Mouse (Mus musculus) layer of hippocampus, adult 2 months (tissue): ENCODE measurements around the gene Ascc1. TPM values are rescaled to one million over a fixed set of nuclear protein-coding genes. Genes with fewer than 3 reads are reported as not detected.

Experiments
- DNase-seq, 2 experiments: peaks; one replicate each; pipeline ENCODE4 v3.0.0; 2022; ENCODE audit warnings: low spot score in 2 of 2
- H3K27ac ChIP-seq: fragments of 200-600 bp; 2 replicates; pipeline ENCODE4 v1.8.1; 2022
- H3K4me3 ChIP-seq: fragments of 200-600 bp; 2 replicates; pipeline ENCODE4 v1.8.1; 2022; ENCODE audit warnings: mild to moderate bottlenecking
- CTCF ChIP-seq: fragments of 200-600 bp; conservative IDR thresholded peaks from 2 replicates; pipeline ENCODE4 v1.8.1; 2022; ENCODE audit warnings: antibody characterized with exemption, mild to moderate bottlenecking, moderate library complexity
- long read RNA-seq, 2 experiments: library from polyadenylated mRNA; stranded (forward); transcript quantifications; one replicate each; pipeline ENCODE4 v2.0.0; 2021; ENCODE audit warnings: borderline mapping rate in 2 of 2
- total RNA-seq, 2 experiments: library from RNA; stranded (reverse); gene quantifications; 2 replicates each; pipeline ENCODE4 v1.2.3; 2021

Gene Ascc1
- 10 to 100 TPM; 15.3 to 17.2 TPM for total RNA-seq
- long read RNA-seq, experiment 1, transcript Ascc1-201 (11 exons, 1,450 nt): major isoform, 8 of 19 reads
- long read RNA-seq, experiment 1, partial matches to known transcripts: 6 of 19 reads
- long read RNA-seq, experiment 1, other reads (novel, unspliced or antisense): 3 of 19 reads
- long read RNA-seq, experiment 2, transcript Ascc1-201 (11 exons, 1,450 nt): major isoform, 8 of 18 reads
- long read RNA-seq, experiment 2, partial matches to known transcripts: 3 of 18 reads
- long read RNA-seq, experiment 2, other reads (novel, unspliced or antisense): 5 of 18 reads

DNA sequence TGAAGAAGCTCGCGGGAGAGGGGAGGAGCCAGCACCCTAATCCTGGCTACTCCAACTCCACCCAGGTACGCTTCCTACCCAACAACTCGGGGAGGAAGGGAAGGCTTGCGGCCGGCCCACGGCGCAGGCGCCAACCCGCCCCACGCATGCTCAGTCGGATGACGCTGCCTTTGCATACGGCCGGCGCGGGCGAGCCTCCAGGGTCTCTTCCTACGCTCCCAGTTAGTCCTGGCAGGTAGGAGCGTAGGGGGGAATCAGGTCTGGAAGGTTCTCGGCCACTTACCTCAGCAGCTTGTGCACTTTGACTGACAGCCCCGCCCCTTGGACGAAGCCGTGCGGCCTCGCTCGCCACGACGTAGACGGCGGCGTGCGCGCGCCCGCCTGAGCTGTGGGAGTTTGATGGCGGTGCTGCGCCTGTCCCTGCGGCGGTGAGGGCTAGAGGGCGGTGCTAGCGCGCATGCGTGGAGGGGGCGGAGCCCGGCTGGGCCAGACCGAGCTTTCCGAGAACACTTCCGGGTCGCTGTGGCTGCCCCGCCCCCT, at the start of gene Ascc1, which contains the start of gene Anapc16:
Ascc1 (plus strand) TSS at position 133 of the 540 bp plus-strand sequence.
Anapc16 (minus strand) TSS at position 463 of the 540 bp plus-strand sequence.
- no peak for TF ChIP-seq CTCF

DNA sequence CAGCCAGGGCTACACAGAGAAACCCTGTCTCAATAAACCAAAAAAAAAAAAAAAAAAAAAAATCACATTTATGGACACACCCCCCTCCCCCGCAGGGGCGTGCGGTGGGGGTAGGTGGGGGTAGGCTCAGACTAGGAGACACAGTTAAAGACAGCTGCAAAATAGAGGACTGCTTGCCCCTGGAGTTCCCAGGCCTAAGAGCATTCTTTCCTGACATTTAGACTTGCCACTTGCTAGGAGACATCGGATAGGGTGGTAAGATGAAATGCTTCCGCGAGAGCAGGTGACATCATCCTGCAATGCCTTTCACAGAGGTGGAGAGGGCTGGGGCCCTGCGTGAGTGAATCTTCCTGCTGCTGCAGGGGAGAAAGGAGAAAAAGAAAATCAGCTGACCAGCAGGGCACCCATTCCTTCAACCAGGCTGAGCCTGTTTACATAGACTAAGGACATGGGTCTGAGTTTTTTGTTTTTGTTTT, 49.0 kb upstream of the Ascc1 start:
- DNase-seq: no peak
- no peak for TF ChIP-seq CTCF
- peak overlapping the region; percentile 100 for H3K27ac ChIP-seq
- no peak overlapping the region for H3K4me3 ChIP-seq

More for the DNA sequence above, at the start of gene Ascc1, which contains the start of gene Anapc16:
- Histone ChIP-seq H3K27ac (peak within 1 kb of the TSS; percentile 100), H3K4me3 (peak within 1 kb of the TSS; percentile 92)
- peak; percentile 96 to 97 for DNase-seq

DNA sequence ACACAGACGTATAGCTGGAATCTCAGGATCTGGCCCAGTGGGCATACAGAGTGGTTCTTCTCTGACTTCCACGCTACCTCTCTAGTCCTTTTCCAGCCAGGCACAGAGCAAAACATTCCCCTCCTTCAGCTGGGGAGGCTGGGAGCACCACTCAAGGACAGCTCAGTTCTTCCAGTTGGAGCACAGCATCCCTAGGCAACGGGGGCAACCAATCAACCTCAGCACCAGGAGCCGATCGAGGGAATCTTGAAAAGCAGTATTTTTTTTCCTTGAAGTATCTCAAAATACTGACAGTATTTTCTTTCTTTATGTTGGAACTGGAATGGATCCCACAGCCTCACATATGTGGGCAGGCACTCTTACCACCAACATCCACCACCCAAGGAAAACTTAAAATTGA, 45.9 kb upstream of the Ascc1 start:
- TF ChIP-seq CTCF: no peak
- no peak for DNase-seq
- Histone ChIP-seq H3K4me3 (no peak overlapping the region), H3K27ac (peak overlapping the region; percentile 96)

DNA sequence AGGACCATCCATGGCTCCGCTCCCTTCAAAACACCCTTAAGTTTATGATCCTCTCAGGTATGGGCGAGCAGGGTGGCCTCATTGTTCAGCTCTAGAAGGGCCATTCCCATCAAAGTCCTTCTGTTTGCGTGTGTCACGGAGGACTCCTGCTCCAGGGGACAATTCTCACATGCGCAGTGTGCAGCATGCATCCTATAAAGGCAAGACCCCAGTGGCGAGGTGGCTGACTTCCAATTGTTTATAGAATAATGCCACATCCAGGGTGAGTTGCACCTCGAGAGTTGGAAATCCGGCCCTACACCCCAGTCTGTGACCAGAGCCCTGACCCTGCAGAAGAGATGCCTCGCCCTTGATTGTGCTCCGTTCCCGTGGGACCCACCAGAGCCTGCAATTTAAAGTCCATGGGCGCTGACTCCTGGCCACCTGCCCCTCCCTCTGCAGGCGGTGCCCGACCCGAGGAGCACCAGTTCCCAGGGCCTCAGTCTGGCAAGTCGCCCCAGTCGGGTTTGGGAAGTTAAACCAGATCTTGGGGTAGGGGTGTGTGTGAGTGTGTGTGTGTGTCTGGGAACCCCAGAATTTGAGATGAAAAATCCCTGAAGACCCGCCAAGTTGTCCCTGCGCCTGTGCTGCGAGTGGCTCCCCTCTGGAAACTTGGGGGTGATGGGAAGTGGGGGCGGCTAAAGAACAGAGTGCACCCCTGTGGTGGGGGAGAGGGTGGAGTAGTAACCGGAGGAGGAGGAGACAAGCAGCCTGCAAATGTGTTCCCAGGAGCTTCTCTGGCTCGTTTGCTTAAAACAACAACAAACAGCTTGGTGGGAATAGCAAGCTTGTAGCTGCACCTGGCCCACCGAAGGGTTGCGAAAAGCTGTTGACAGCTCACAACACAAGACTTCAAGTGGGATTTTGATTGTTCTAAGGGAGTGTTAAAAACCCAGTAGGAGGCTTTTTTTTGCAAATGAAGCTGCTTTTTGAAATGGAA, 45.1 kb upstream of the Ascc1 start:
- DNase-seq: peak; percentile 52 to 75
- Histone ChIP-seq H3K27ac (peak overlapping the region; percentile 96), H3K4me3 (peak overlapping the region; percentile 44)
- no peak for TF ChIP-seq CTCF

DNA sequence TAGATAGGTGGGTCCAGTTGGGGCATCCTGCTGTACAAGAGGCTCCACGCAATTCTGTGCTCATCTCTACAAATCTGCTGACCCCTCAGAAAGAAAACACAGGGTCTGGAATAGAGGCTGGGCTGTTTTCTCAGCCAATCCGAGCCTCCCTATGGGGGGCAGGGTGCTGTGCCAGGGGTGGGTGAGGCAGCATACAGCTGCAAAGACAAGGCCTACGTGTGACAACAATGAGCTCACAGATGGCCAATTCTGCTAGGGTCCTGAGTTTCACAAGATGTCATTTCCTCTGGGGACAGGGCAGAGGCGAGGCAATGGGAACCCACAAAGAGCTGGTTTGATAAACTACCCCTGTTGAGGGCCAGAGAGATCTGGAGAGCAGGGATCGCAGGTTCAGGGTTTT, 44.1 kb upstream of the Ascc1 start:
- Histone ChIP-seq H3K4me3 (no peak overlapping the region; the same call in 1 of the 2 replicates), H3K27ac (peak overlapping the region; percentile 96)
- DNase-seq: no peak
- TF ChIP-seq CTCF: no peak

DNA sequence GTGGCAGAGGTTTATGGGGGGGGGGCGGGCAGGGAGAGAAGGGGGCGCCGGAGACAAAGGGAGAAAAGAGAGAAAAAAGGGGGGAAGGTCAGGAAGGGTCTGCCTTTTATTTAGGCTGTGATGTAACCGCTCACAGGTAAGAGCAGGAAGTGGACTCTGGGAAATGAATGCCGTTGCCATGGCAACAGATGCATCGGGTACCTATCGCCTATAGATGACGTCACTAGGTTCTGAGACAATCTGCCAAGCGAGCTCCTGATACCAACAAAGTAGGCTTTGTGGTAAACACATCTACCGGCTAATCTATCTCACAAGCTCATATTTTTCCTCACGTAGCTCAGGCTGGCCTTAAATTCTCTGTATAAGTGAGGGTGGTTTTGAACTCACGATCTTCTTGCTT, 43.1 kb upstream of the Ascc1 start:
- no peak for TF ChIP-seq CTCF
- DNase-seq: no peak
- Histone ChIP-seq H3K27ac (peak overlapping the region; percentile 96), H3K4me3 (no peak overlapping the region)

DNA sequence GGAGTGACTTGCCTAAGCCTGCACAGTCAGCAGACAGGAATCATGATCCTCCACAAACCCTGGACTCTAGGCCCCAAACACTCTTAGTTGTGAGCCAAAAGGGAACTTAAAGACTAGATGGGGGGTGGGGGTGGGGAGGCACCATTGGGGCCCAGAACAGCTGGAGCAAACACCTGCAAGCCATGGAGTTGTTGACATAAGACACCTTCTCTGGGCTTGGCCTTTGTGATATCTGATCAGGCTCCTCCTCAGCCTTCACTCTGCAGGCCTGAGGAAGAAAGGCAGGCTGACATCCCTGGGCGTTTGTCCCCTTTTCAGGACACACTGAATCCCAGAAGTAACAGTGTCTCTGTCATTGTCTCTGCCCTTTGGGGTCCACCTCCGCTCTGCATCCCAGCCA, 39.0 kb upstream of the Ascc1 start:
- peak overlapping the region; percentile 76 for H3K27ac ChIP-seq
- no peak for TF ChIP-seq CTCF

DNA sequence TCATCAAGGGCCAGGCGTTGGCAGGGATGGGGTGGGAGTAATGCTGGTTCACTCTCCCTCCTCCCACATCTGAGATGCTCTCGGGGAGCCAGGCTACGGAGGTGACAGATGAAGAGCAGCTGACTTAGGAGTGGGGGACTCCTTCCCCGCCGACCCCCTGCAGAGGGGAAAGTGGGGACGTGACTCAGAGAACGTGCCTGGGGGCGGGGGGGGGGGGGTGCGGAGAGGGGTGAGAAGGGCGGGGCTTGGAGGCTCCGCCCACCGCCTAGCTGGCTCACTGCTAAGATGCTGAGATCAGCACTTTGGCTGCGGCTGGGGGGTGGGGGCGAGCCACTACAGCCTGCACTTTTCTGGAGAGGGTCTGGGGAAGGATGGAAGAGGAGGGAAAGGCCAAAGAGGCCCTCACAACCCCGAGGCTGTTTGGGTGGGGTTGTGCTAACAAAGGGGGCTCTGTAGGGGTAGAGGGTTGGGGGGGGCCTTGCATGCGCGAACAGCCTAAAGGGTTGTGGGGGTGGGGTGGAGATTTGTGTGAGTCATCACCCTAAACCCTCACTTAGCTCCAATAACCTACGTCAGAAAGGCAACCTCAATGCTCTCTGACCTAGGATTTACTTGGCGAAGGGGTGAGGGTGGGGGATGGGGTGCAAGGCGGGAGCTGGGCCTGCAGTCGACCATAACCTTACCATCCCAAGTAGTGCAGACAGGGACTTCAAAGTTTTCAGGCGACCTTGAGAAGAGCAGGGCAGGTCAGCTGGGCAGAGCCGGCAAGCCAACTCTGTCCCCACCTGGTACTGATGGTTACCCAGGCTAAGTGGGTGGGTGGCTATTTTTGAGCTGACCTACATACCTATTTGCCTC, 37.9 kb upstream of the Ascc1 start:
- TF ChIP-seq CTCF: no peak
- peak overlapping the region; percentile 76 for H3K27ac ChIP-seq
- H3K4me3 ChIP-seq: no peak overlapping the region
- DNase-seq: no peak

More for the DNA sequence above, 39.0 kb upstream of the Ascc1 start:
- no peak overlapping the region for H3K4me3 ChIP-seq
- DNase-seq: no peak

DNA sequence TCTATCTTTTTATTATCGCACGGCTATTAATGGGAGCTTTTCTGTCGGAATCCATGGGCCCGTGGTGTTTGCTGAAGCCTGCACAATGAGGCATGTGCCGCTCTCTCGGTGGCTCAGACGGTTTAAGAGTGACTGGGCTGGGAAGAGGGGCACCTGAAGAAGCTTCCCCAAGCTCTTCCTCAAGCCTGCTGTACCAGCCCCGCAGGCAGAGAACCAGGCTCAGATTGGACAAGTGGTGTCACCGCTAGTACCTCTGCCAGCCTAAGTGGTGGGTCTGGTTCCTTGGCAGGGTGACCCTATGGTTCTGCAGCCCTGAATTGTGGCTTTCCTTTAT, 37.3 kb upstream of the Ascc1 start:
- H3K4me3 ChIP-seq: no peak overlapping the region
- peak overlapping the region; percentile 76; the same call in 1 of the 2 replicates for H3K27ac ChIP-seq
- no peak for TF ChIP-seq CTCF
- no peak for DNase-seq

DNA sequence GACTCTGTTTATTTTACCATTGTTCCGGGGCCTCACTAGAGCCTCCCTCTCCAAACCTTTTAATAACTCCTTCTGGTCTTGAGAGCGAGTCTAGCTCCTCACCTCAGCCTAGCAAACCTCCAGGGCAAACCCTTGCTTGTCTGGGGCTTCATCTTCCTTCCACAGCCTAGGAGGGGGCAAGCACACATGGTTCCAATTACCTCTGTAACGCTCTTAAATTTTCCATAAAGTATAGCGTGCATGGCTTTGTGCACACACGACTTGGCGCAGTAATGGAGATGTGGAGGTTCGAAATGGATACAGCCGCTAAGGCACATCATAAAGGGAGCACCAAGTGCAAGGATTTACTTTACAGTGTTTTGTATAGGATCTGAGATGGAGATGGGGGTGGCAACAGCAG, 36.8 kb upstream of the Ascc1 start:
- TF ChIP-seq CTCF: no peak
- no peak for DNase-seq
- no peak overlapping the region for H3K4me3 ChIP-seq
- no peak overlapping the region; the same call in 1 of the 2 replicates for H3K27ac ChIP-seq

DNA sequence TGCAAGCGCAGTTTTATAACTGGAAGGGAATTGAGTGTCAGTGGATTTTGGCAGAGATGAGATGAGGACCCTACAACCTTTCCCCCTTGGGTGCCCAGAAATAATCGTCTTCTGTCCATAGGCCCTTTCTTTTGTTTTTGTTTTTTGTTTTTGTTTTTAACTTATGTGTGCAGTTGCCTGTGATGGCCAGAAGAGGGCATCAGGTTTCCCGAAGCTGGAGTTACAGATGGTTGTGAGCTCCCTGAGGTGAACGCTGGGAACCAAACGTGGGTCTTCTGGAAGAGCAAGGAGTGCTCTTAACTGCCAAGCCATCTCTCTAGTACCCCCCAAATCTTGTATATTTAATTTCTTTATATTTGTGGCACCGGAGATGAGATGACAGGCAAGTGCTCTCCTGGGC, 35.9 kb upstream of the Ascc1 start:
- Histone ChIP-seq H3K4me3 (no peak overlapping the region), H3K27ac (no peak overlapping the region; the same call in 1 of the 2 replicates)
- peak; percentile 63 for TF ChIP-seq CTCF
- no peak for DNase-seq
